Mouse (Mus musculus) kidney, embryonic 14.5 days (tissue): ENCODE results near the gene Hexim2. TPM values are rescaled to one million over a fixed set of nuclear protein-coding genes. Genes with fewer than 3 reads are reported as not detected.

ENCODE experiments used
- ATAC-seq: fragments of 200-750 bp; cut with Nextera tagmentation; 2 replicates; pipeline ENCODE4 v1.8.0; 2017; ENCODE audit warnings: moderate number of reproducible peaks, mild to moderate bottlenecking, moderate TSS enrichment, moderate library complexity; ENCODE audit not compliant: low FRiP score, low TSS enrichment
- H3K27ac ChIP-seq: fragments of 300-500 bp; sonication (generic); 2 replicates; pipeline ENCODE4 v1.5.1; 2014; ENCODE audit warnings: low read depth, mild to moderate bottlenecking, low read length, moderate library complexity, mixed read lengths
- H3K27me3 ChIP-seq: fragments of 300-500 bp; sonication (generic); 2 replicates; pipeline ENCODE4 v1.6.1; 2014; ENCODE audit warnings: mild to moderate bottlenecking, low read length; ENCODE audit not compliant: control insufficient read depth, insufficient read depth
- H3K36me3 ChIP-seq: fragments of 300-500 bp; sonication (generic); 2 replicates; pipeline ENCODE4 v1.6.1; 2014; ENCODE audit warnings: low read length, mixed read lengths; ENCODE audit not compliant: control insufficient read depth, insufficient read depth
- H3K4me1 ChIP-seq: fragments of 300-500 bp; sonication (generic); 2 replicates; pipeline ENCODE4 v1.6.1; 2014; ENCODE audit warnings: low read length, mixed read lengths; ENCODE audit not compliant: control insufficient read depth, insufficient read depth
- H3K4me2 ChIP-seq: fragments of 300-500 bp; sonication (generic); replicated peaks from 2 replicates; pipeline ENCODE4 v1.6.1; 2014; ENCODE audit warnings: low read depth, mild to moderate bottlenecking, low read length
- H3K4me3 ChIP-seq: fragments of 300-500 bp; sonication (generic); 2 replicates; pipeline ENCODE4 v1.5.1; 2014; ENCODE audit warnings: mild to moderate bottlenecking, low read length
- H3K9ac ChIP-seq: fragments of 300-500 bp; sonication (generic); 2 replicates; pipeline ENCODE4 v1.6.1; 2014; ENCODE audit warnings: low read depth, mild to moderate bottlenecking, low read length, moderate library complexity
- H3K9me3 ChIP-seq: fragments of 300-500 bp; sonication (generic); 2 replicates; pipeline ENCODE4 v1.6.1; 2016; ENCODE audit warnings: low read length; ENCODE audit not compliant: control insufficient read depth
- WGBS: fragments of 180-500 bp; shearing (Covaris S2); extraction: QIAGEN DNeasy Blood & Tissue Kit; methylation state at CpG from one replicate; pipeline ENCODE4 v1.1.7; 2014; 5-methylcytosine and 5-hydroxymethylcytosine counted together
- polyA plus RNA-seq: library from polyadenylated mRNA; unstranded; fragments of >200 nt; fragmentation: Nextera tagmentation; extraction: Ambion mirVana; gene quantifications from 2 replicates; pipeline ENCODE4 v1.2.1, GENCODE M21; 2014

Gene Hexim2
- polyA plus RNA-seq, 1 experiment from 2014 or later, result 10.3 TPM

- H3K27ac ChIP-seq, result peak overlapping the region; percentile 30; the same call in 1 of the 2 replicates
- 22% methylated on average over 12 of the region's 12 CpGs for WGBS
- no peaks in the 10 kb centered on the region; the same call in 1 of the 2 replicates for H3K27me3 ChIP-seq
- H3K9me3 ChIP-seq, result no peaks in the 10 kb centered on the region
- H3K4me2 ChIP-seq, result peak overlapping the region; percentile 6; the same call in 1 of the 2 replicates
- H3K36me3 ChIP-seq, result no peaks in the 10 kb centered on the region
- H3K4me3 ChIP-seq, result no peak overlapping the region
- peaks cover 57% of the 10 kb centered on the region for H3K4me1 ChIP-seq
- no peak overlapping the region for H3K9ac ChIP-seq
- ATAC-seq, result no peak
Measured at GRCm38 (mm10) chr11:103099352-103099940, 32.8 kb upstream of the Hexim2 start.

DNA sequence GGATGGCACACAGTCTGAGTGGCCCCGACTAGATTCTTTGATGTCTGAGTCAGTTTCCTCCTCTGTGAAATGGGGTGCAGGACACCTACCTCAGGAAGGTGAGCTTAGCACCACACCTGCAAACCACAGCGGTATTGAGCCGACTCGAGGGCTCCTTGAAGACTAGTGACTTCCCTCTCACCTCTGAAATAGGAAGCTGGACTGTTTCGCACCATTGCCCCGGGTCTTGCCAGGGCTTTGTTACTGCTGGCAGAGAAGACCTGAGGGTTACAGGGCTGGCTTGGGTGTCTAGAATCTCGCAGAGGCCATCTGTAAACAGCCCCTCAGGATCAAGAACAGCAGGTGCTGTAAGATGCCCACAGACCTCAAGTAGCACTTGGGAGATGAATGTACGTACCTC lies 31.9 kb upstream of the Hexim2 start:
- H3K36me3 ChIP-seq, result no peaks in the 10 kb centered on the region
- H3K9ac ChIP-seq, result no peak overlapping the region
- no peak overlapping the region; the same call in 1 of the 2 replicates for H3K4me3 ChIP-seq
- peak overlapping the region; percentile 86 for H3K4me2 ChIP-seq
- H3K4me1 ChIP-seq, result peaks cover 49% of the 10 kb centered on the region
- WGBS, result 48% methylated on average over 8 of the region's 8 CpGs
- H3K27me3 ChIP-seq, result no peaks in the 10 kb centered on the region; the same call in 1 of the 2 replicates
- H3K9me3 ChIP-seq, result no peaks in the 10 kb centered on the region
- no peak overlapping the region for H3K27ac ChIP-seq
- ATAC-seq, result no peak

DNA sequence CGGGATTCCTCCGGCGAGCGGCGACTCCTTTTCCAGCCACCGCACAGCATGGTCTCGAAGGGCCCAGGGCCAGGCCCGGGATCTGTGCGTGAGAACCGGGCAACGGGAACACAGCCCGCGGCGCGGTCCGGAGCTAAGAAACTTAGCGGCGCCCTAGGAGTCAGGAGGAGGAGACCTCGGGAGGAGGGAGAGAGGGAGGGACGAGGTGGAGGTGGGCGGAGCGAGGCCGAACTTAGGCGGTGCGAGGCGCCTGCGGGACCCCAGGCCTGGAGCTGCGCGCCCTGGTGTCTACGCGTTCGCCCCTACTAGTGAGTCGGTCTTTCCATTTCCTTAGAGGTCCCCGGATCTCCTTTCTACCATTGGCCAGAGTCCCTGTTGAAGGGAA lies 30.8 kb upstream of the Hexim2 start, which contains the start of the genes Plcd3 and Acbd4:
Gene Plcd3, minus strand, starts transcription at position 178 of the 385 bp plus-strand sequence.
Gene Acbd4, plus strand, starts transcription at position 202 of the 385 bp plus-strand sequence.
- H3K36me3 ChIP-seq, result no peaks in the 10 kb centered on the region
- H3K9ac ChIP-seq, result peak within 1 kb of the TSS; percentile 61
- no peaks in the 10 kb centered on the region; the same call in 1 of the 2 replicates for H3K27me3 ChIP-seq
- WGBS, result under 1% methylated on average over 34 of the region's 34 CpGs
- H3K9me3 ChIP-seq, result no peaks in the 10 kb centered on the region
- H3K4me2 ChIP-seq, result peak within 1 kb of the TSS; percentile 86
- H3K27ac ChIP-seq, result no peak within 1 kb of the TSS
- ATAC-seq, result peak; percentile 55
- peaks cover 49% of the 10 kb centered on the region for H3K4me1 ChIP-seq
- H3K4me3 ChIP-seq, result peak within 1 kb of the TSS; percentile 60

- Histone ChIP-seq H3K27ac (no peak overlapping the region), H3K36me3 (no peaks in the 10 kb centered on the region), H3K4me2 (peak overlapping the region; percentile 86), H3K27me3 (no peaks in the 10 kb centered on the region; the same call in 1 of the 2 replicates), H3K4me3 (peak overlapping the region; percentile 60), H3K4me1 (peaks cover 45% of the 10 kb centered on the region), H3K9ac (peak overlapping the region; percentile 61), H3K9me3 (no peaks in the 10 kb centered on the region)
- ATAC-seq, result 0 out of 2 replicates have a peak, but pooled peaks have one; percentile 13
- 4% methylated on average over 30 of the region's 30 CpGs for WGBS
Measured at GRCm38 (mm10) chr11:103101866-103102501, 30.2 kb upstream of the Hexim2 start.

DNA sequence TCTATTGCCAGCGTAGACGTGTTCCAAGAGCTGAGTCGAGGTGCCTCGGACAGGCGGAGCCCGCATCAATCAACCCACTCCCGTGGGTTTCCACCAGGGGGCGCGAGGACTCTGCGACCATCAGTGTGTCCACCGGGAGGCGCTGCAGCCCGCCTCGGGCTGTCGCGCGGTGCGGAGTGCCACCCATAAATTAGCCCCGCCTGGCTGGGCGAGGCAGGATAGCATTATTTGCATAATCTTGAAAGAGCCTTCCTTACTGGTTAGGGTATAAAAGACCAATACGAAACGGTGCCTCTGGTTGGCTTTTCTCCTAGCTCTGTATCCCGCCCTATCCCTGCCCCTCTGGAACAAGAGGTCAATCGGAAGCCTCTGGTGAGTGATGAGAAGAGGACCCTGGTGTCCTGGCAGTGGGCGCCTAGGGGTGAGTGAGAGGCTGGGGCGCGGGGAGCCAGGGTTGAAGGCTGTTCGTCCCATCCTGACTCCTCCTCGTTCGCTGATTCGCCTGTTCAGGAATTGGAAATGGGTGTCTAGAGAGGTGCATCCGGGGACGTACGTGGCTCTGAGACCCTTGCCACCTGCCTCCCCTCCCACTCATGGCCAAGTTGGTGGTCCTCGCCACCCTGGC lies 29.4 kb upstream of the Hexim2 start:
- Histone ChIP-seq H3K4me2 (peak overlapping the region; percentile 86), H3K4me1 (peaks cover 39% of the 10 kb centered on the region), H3K9me3 (no peaks in the 10 kb centered on the region), H3K27me3 (no peaks in the 10 kb centered on the region; the same call in 1 of the 2 replicates), H3K9ac (peak overlapping the region; percentile 42), H3K36me3 (no peaks in the 10 kb centered on the region), H3K27ac (no peak overlapping the region), H3K4me3 (peak overlapping the region; percentile 60)
- 1% methylated on average over 35 of the region's 35 CpGs for WGBS
- ATAC-seq, result peak; percentile 88

- peaks cover 35% of the 10 kb centered on the region for H3K4me1 ChIP-seq
- ATAC-seq, result no peak
- no peaks in the 10 kb centered on the region for H3K36me3 ChIP-seq
- 61% methylated on average over 8 of the region's 8 CpGs for WGBS
- H3K4me3 ChIP-seq, result peak overlapping the region; percentile 60; the same call in 1 of the 2 replicates
- H3K27ac ChIP-seq, result no peak overlapping the region
- H3K9me3 ChIP-seq, result no peaks in the 10 kb centered on the region
- peak overlapping the region; percentile 86 for H3K4me2 ChIP-seq
- no peaks in the 10 kb centered on the region; the same call in 1 of the 2 replicates for H3K27me3 ChIP-seq
- H3K9ac ChIP-seq, result no peak overlapping the region
Measured at GRCm38 (mm10) chr11:103103621-103104020, 28.6 kb upstream of the Hexim2 start.

DNA sequence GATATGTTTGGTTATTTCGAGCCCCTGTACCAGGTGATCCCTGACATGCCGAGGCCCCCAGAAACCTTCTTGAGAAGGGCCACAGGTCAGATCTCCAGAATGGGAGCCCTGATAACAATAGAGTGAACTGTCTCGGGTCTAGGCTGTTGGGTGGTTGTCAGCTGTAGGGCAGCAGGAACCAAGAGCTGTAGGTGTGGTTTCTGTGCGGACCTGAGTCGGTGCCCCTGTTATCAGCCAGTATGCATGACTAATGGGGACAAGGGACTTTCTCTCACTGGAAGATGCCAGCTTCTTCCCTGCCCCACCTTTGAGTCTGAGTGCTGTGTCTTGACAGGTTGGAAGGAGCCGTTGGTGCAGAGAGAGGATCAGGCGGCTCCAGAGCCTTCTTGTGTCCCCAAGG lies 27.8 kb upstream of the Hexim2 start:
- Histone ChIP-seq H3K27me3 (no peaks in the 10 kb centered on the region; the same call in 1 of the 2 replicates), H3K9me3 (no peaks in the 10 kb centered on the region), H3K27ac (no peak overlapping the region), H3K4me1 (peaks cover 29% of the 10 kb centered on the region), H3K4me2 (no peak overlapping the region), H3K4me3 (no peak overlapping the region), H3K9ac (peak overlapping the region; percentile 29; the same call in 1 of the 2 replicates), H3K36me3 (no peaks in the 10 kb centered on the region)
- ATAC-seq, result no peak
- WGBS, result 79% methylated on average over 7 of the region's 7 CpGs

GRCm38 (mm10) chr11:103105180-103105725 lies 27.0 kb upstream of the Hexim2 start:
- peaks cover 21% of the 10 kb centered on the region for H3K4me1 ChIP-seq
- no peak overlapping the region for H3K27ac ChIP-seq
- ATAC-seq, result no peak
- H3K9ac ChIP-seq, result 0 out of 2 replicates have a peak overlapping the region, but pooled peaks have one; percentile 29
- 46% methylated on average over 14 of the region's 14 CpGs for WGBS
- H3K4me2 ChIP-seq, result no peak overlapping the region
- no peak overlapping the region for H3K4me3 ChIP-seq
- H3K36me3 ChIP-seq, result no peaks in the 10 kb centered on the region
- H3K27me3 ChIP-seq, result no peaks in the 10 kb centered on the region; the same call in 1 of the 2 replicates
- H3K9me3 ChIP-seq, result no peaks in the 10 kb centered on the region
